Mouse (Mus musculus): Measurements from ENCODE around the gene Arsg. TPM values are rescaled to one million over a fixed set of nuclear protein-coding genes. Genes with fewer than 3 reads are reported as not detected.

The Arsg gene
- polyA plus RNA-seq, 1 experiment = 26.8 TPM

- H3K4me3 ChIP-seq (ENCODE audit: insufficient read depth, low read length) = no peak overlapping the region
- H3K4me1 ChIP-seq (ENCODE audit: control insufficient read depth, insufficient read depth, low read length) = no peaks in the 10 kb centered on the region
- no peak overlapping the region for H3K27ac ChIP-seq (ENCODE audit: insufficient read depth, low read length)
- TF ChIP-seq CTCF (IDR thresholded peaks at IDR 0.05; ENCODE audit: extremely low read depth, insufficient read depth, low read length) = no peak
- TF ChIP-seq POLR2A (IDR thresholded peaks at IDR 0.05; ENCODE audit: extremely low read depth, insufficient read depth, low read length) = no peak
Measured at GRCm38 (mm10) chr11:109465068-109465467, 8.1 kb upstream of the Arsg start.

- H3K27ac ChIP-seq (ENCODE audit: insufficient read depth, low read length) = no peak overlapping the region
- no peak for TF ChIP-seq CTCF (IDR thresholded peaks at IDR 0.05; ENCODE audit: extremely low read depth, insufficient read depth, low read length)
- TF ChIP-seq POLR2A (IDR thresholded peaks at IDR 0.05; ENCODE audit: extremely low read depth, insufficient read depth, low read length) = no peak
- no peaks in the 10 kb centered on the region for H3K4me1 ChIP-seq (ENCODE audit: control insufficient read depth, insufficient read depth, low read length)
- H3K4me3 ChIP-seq (ENCODE audit: insufficient read depth, low read length) = no peak overlapping the region
Measured at GRCm38 (mm10) chr11:109466987-109467386, 6.2 kb upstream of the Arsg start.

GRCm38 (mm10) chr11:109468133-109468532, 5.0 kb upstream of the Arsg start:
- Histone ChIP-seq H3K27ac (ENCODE audit: insufficient read depth, low read length) (no peak overlapping the region), H3K4me3 (ENCODE audit: insufficient read depth, low read length) (no peak overlapping the region), H3K4me1 (ENCODE audit: control insufficient read depth, insufficient read depth, low read length) (no peaks in the 10 kb centered on the region)
- TF ChIP-seq CTCF (IDR thresholded peaks at IDR 0.05; ENCODE audit: extremely low read depth, insufficient read depth, low read length) = no peak
- TF ChIP-seq POLR2A (IDR thresholded peaks at IDR 0.05; ENCODE audit: extremely low read depth, insufficient read depth, low read length) = no peak

GRCm38 (mm10) chr11:109470170-109470569, 3.0 kb upstream of the Arsg start:
- H3K4me3 ChIP-seq (ENCODE audit: insufficient read depth, low read length) = no peak overlapping the region
- TF ChIP-seq POLR2A (IDR thresholded peaks at IDR 0.05; ENCODE audit: extremely low read depth, insufficient read depth, low read length) (no peak), CTCF (IDR thresholded peaks at IDR 0.05; ENCODE audit: extremely low read depth, insufficient read depth, low read length) (no peak)
- no peaks in the 10 kb centered on the region for H3K4me1 ChIP-seq (ENCODE audit: control insufficient read depth, insufficient read depth, low read length)
- H3K27ac ChIP-seq (ENCODE audit: insufficient read depth, low read length) = no peak overlapping the region

GRCm38 (mm10) chr11:109470921-109471861, 2.0 kb upstream of the Arsg start:
- Histone ChIP-seq H3K4me1 (ENCODE audit: control insufficient read depth, insufficient read depth, low read length) (no peaks in the 10 kb centered on the region), H3K4me3 (ENCODE audit: insufficient read depth, low read length) (peak overlapping the region; percentile 60; the same call in 1 of the 2 replicates), H3K27ac (ENCODE audit: insufficient read depth, low read length) (no peak overlapping the region)
- no peak for TF ChIP-seq POLR2A (IDR thresholded peaks at IDR 0.05; ENCODE audit: extremely low read depth, insufficient read depth, low read length)
- no peak for TF ChIP-seq CTCF (IDR thresholded peaks at IDR 0.05; ENCODE audit: extremely low read depth, insufficient read depth, low read length)

GRCm38 (mm10) chr11:109472171-109472691, 943 bp upstream of the Arsg start:
- Histone ChIP-seq H3K4me1 (ENCODE audit: control insufficient read depth, insufficient read depth, low read length) (no peaks in the 10 kb centered on the region), H3K4me3 (ENCODE audit: insufficient read depth, low read length) (peak overlapping the region; percentile 60), H3K27ac (ENCODE audit: insufficient read depth, low read length) (peak overlapping the region; percentile 28; the same call in 1 of the 2 replicates)
- no peak for TF ChIP-seq CTCF (IDR thresholded peaks at IDR 0.05; ENCODE audit: extremely low read depth, insufficient read depth, low read length)
- TF ChIP-seq POLR2A (IDR thresholded peaks at IDR 0.05; ENCODE audit: extremely low read depth, insufficient read depth, low read length) = no peak

GRCm38 (mm10) chr11:109472821-109473170, 378 bp upstream of the Arsg start:
- Histone ChIP-seq H3K27ac (ENCODE audit: insufficient read depth, low read length) (no peak overlapping the region), H3K4me1 (ENCODE audit: control insufficient read depth, insufficient read depth, low read length) (no peaks in the 10 kb centered on the region), H3K4me3 (ENCODE audit: insufficient read depth, low read length) (peak overlapping the region; percentile 60)
- TF ChIP-seq CTCF (IDR thresholded peaks at IDR 0.05; ENCODE audit: extremely low read depth, insufficient read depth, low read length) (no peak), POLR2A (IDR thresholded peaks at IDR 0.05; ENCODE audit: extremely low read depth, insufficient read depth, low read length) (no peak)

- TF ChIP-seq POLR2A (IDR thresholded peaks at IDR 0.05; ENCODE audit: extremely low read depth, insufficient read depth, low read length) (no peak), CTCF (IDR thresholded peaks at IDR 0.05; ENCODE audit: extremely low read depth, insufficient read depth, low read length) (no peak)
- Histone ChIP-seq H3K27ac (ENCODE audit: insufficient read depth, low read length) (peak overlapping the region; percentile 7; the same call in 1 of the 2 replicates), H3K4me1 (ENCODE audit: control insufficient read depth, insufficient read depth, low read length) (no peaks in the 10 kb centered on the region)
Measured at GRCm38 (mm10) chr11:109474086-109474742, 1.0 kb downstream of the Arsg start.

GRCm38 (mm10) chr11:109474836-109475235, 1.7 kb downstream of the Arsg start:
- no peak for TF ChIP-seq POLR2A (IDR thresholded peaks at IDR 0.05; ENCODE audit: extremely low read depth, insufficient read depth, low read length)
- TF ChIP-seq CTCF (IDR thresholded peaks at IDR 0.05; ENCODE audit: extremely low read depth, insufficient read depth, low read length) = no peak
- H3K4me3 ChIP-seq (ENCODE audit: insufficient read depth, low read length) = no peak overlapping the region
- no peak overlapping the region for H3K27ac ChIP-seq (ENCODE audit: insufficient read depth, low read length)
- H3K4me1 ChIP-seq (ENCODE audit: control insufficient read depth, insufficient read depth, low read length) = no peaks in the 10 kb centered on the region

More at GRCm38 (mm10) chr11:109474086-109474742, 1.0 kb downstream of the Arsg start:
- H3K4me3 ChIP-seq (ENCODE audit: insufficient read depth, low read length) = peak overlapping the region; percentile 60
